18 mouse cellular contexts compared by ENCODE assay signal in genomic region chr8:124910349-124910748, GRCm38 (mm10). TPM values are rescaled to one million over a fixed set of nuclear protein-coding genes. Genes with fewer than 3 reads are reported as not detected.
DNase-seq lines count a peak whose midpoint lies in the region; ATAC-seq and TF ChIP-seq lines count a peak whose summit lies in the region.
"Had no signal": no experiment of that assay in that cellular context is flagged by ENCODE, and none has a peak within 500 bp of the region (broad histone marks: within the 10 kb centered on the region; RNA-seq: fewer than 3 reads in every experiment).

No protein-coding gene starts in this region.

- H3K36me3 ChIP-seq in heart, embryonic 14.5 days (ENCODE audit: control insufficient read depth, insufficient read depth, low read length) = peaks cover 99% of the 10 kb centered on the region
- peaks cover 96% of the 10 kb centered on the region for H3K36me3 ChIP-seq in heart, embryonic 12.5 days
- H3K36me3 ChIP-seq in heart, embryonic 15.5 days = peaks cover 71% of the 10 kb centered on the region

- no peak for TF ChIP-seq POLR2A in cerebellum, adult 2 months (IDR thresholded peaks at IDR 0.05; ENCODE audit: borderline replicate concordance, insufficient read depth, low read length)

- TF ChIP-seq CTCF in cerebellum, adult 2 months (IDR thresholded peaks at IDR 0.05; ENCODE audit: borderline replicate concordance, insufficient read depth, low read depth, low read length) = peak; percentile 58; the same call in 1 of the 2 replicates

- H3K27ac ChIP-seq in heart, embryonic 14.5 days (replicated peaks in 1 of 2; ENCODE audit: control insufficient read depth in 1 of 2, insufficient read depth in 1 of 2, low read depth in 2 of 2, low read length in 2 of 2) = peak overlapping the region in 1 of 2 experiments; percentile 33; a peak in 1 of 4 replicates
- no peak overlapping the region for H3K27ac ChIP-seq in heart, embryonic 12.5 days (ENCODE audit: poor library complexity, severe bottlenecking)
- peak overlapping the region; percentile 70 for H3K27ac ChIP-seq in cerebellum, adult 2 months (ENCODE audit: insufficient read depth, low read length)
- peak overlapping the region; percentile 60; the same call in 1 of the 2 replicates for H3K27ac ChIP-seq in heart, embryonic 15.5 days
- H3K27ac ChIP-seq: embryonic facial prominence, embryonic 15.5 days; forebrain, embryonic 13.5 days; lung, embryonic 15.5 days; midbrain, embryonic 15.5 days had no signal

- H3K9ac ChIP-seq in heart, embryonic 14.5 days (ENCODE audit: low read length) = no peak overlapping the region
- no peak overlapping the region for H3K9ac ChIP-seq in heart, embryonic 12.5 days
- no peak overlapping the region for H3K9ac ChIP-seq in heart, embryonic 15.5 days
- H3K9ac ChIP-seq: embryonic facial prominence, embryonic 15.5 days; forebrain, embryonic 13.5 days; lung, embryonic 15.5 days; midbrain, embryonic 15.5 days had no signal

- WGBS in heart, embryonic 14.5 days = 58% methylated on average over 10 of the region's 10 CpGs
- 77% methylated on average over 10 of the region's 10 CpGs for WGBS in heart, embryonic 12.5 days
- WGBS in cerebellum, adult 2 months = 10% methylated on average over 10 of the region's 10 CpGs
- WGBS in heart, embryonic 15.5 days = 63% methylated on average over 10 of the region's 10 CpGs

- H3K4me3 ChIP-seq in heart, embryonic 14.5 days (ENCODE audit: control insufficient read depth in 1 of 2, insufficient read depth in 1 of 2, low read depth in 1 of 2, low read length in 2 of 2) = no peak overlapping the region
- H3K4me3 ChIP-seq in heart, embryonic 12.5 days = no peak overlapping the region
- no peak overlapping the region for H3K4me3 ChIP-seq in cerebellum, adult 2 months (replicated peaks; ENCODE audit: insufficient read depth, low read depth, low read length)
- H3K4me3 ChIP-seq in heart, embryonic 15.5 days = no peak overlapping the region
- H3K4me3 ChIP-seq: embryonic facial prominence, embryonic 15.5 days; forebrain, embryonic 13.5 days; lung, embryonic 15.5 days; midbrain, embryonic 15.5 days had no signal

- no peak overlapping the region for H3K4me2 ChIP-seq in heart, embryonic 14.5 days (ENCODE audit: low read length)
- H3K4me2 ChIP-seq in heart, embryonic 12.5 days = no peak overlapping the region
- no peak overlapping the region for H3K4me2 ChIP-seq in heart, embryonic 15.5 days
- H3K4me2 ChIP-seq: embryonic facial prominence, embryonic 15.5 days; forebrain, embryonic 13.5 days; liver, embryonic 11.5 days; lung, embryonic 15.5 days; midbrain, embryonic 15.5 days had no signal

- H3K9me3 ChIP-seq in heart, embryonic 14.5 days (ENCODE audit: control insufficient read depth, low read length) = 0 out of 2 replicates have a peak, but pooled peaks cover 4% of the 10 kb centered on the region
- peaks cover 6% of the 10 kb centered on the region for H3K9me3 ChIP-seq in heart, embryonic 12.5 days (replicated peaks)
- no peaks in the 10 kb centered on the region for H3K9me3 ChIP-seq in heart, embryonic 15.5 days (replicated peaks)
- H3K9me3 ChIP-seq: embryonic facial prominence, embryonic 15.5 days; forebrain, embryonic 13.5 days; lung, embryonic 15.5 days; midbrain, embryonic 15.5 days had no signal

- H3K27me3 ChIP-seq in heart, embryonic 14.5 days (ENCODE audit: control insufficient read depth, insufficient read depth, low read length) = no peaks in the 10 kb centered on the region
- H3K27me3 ChIP-seq in heart, embryonic 12.5 days (replicated peaks) = no peaks in the 10 kb centered on the region
- no peaks in the 10 kb centered on the region for H3K27me3 ChIP-seq in cerebellum, adult 2 months (ENCODE audit: control insufficient read depth, insufficient read depth, low read length)
- H3K27me3 ChIP-seq in heart, embryonic 15.5 days = no peaks in the 10 kb centered on the region
- H3K27me3 ChIP-seq: CH12.LX; embryonic facial prominence, embryonic 15.5 days; forebrain, embryonic 13.5 days; lung, embryonic 15.5 days; midbrain, embryonic 15.5 days had no signal

- peak; percentile 23 to 31 for DNase-seq in adrenal gland, postnatal 36 days
- no peak for DNase-seq in adrenal gland, adult 18-20 months (ENCODE audit: low spot score in 2 of 2)
- DNase-seq in cerebellum, adult 2 months = peak; percentile 86 to 93
- DNase-seq in kidney, adult 8-10 months = no peak
- DNase-seq in right cerebral cortex, postnatal 14 days = no peak
- DNase-seq: kidney, postnatal 25 days; right cerebral cortex, postnatal 25 days; thymus, adult 18-20 months had no signal

- H3K4me1 ChIP-seq in heart, embryonic 14.5 days (ENCODE audit: control insufficient read depth in 2 of 2, insufficient read depth in 2 of 2, low read length in 2 of 2) = peaks cover 4 to 6% of the 10 kb centered on the region in 2 experiments; a peak in 3 of 4 replicates
- peaks cover 13% of the 10 kb centered on the region for H3K4me1 ChIP-seq in heart, embryonic 12.5 days (replicated peaks)
- H3K4me1 ChIP-seq in cerebellum, adult 2 months (ENCODE audit: control insufficient read depth, insufficient read depth, low read length) = peaks cover 37% of the 10 kb centered on the region
- peaks cover 15% of the 10 kb centered on the region for H3K4me1 ChIP-seq in heart, embryonic 15.5 days (replicated peaks)
- H3K4me1 ChIP-seq: embryonic facial prominence, embryonic 15.5 days; lung, embryonic 15.5 days; midbrain, embryonic 15.5 days had no signal

- ATAC-seq in heart, embryonic 14.5 days (ENCODE audit: insufficient number of reproducible peaks, insufficient read depth, low FRiP score, low read depth) = peak; percentile 19; the same call in 1 of the 2 replicates
- ATAC-seq in heart, embryonic 12.5 days (ENCODE audit: insufficient number of reproducible peaks, low FRiP score) = no peak
- ATAC-seq in heart, embryonic 15.5 days (replicated peaks; ENCODE audit: insufficient number of reproducible peaks, insufficient read depth, low FRiP score, low read depth) = no peak
- ATAC-seq: forebrain, embryonic 13.5 days; intestine, embryonic 16.5 days; midbrain, embryonic 15.5 days had no signal

RNA-seq across cellular contexts. Expression of gene Sprtn, which starts 12.7 kb away (rescaled TPM):
- total RNA-seq in adrenal gland, postnatal 36 days (2021) = 10 to 100 TPM; 19.0 to 19.7 TPM
- 10 to 100 TPM; 18.9 to 19.3 TPM for total RNA-seq in adrenal gland, adult 18-20 months (2021)
- 6.5 and 6.8 TPM in 2 replicates for polyA plus RNA-seq in heart, embryonic 14.5 days (2014; fragmentation: Nextera tagmentation; extraction: Ambion mirVana)
- 10.4 and 10.9 TPM in 2 replicates for polyA plus RNA-seq in heart, embryonic 12.5 days (2016; fragmentation: Nextera tagmentation; extraction: Ambion mirVana)
- polyA plus RNA-seq in cerebellum, adult 2 months (2012; rRNA removed) = 18.5 and 19.5 TPM in 2 replicates
- polyA plus RNA-seq in heart, embryonic 15.5 days (2015; fragmentation: Nextera tagmentation; extraction: Ambion mirVana) = 7.2 and 9.6 TPM in 2 replicates

RNA-seq across cellular contexts. Expression of gene Exoc8, which starts 12.8 kb away (rescaled TPM):
- 10 to 100 TPM; 23.0 to 24.0 TPM for total RNA-seq in adrenal gland, postnatal 36 days (2021)
- total RNA-seq in adrenal gland, adult 18-20 months (2021) = 10 to 100 TPM; 23.1 to 25.2 TPM
- polyA plus RNA-seq in heart, embryonic 14.5 days (2014; fragmentation: Nextera tagmentation; extraction: Ambion mirVana) = 5.8 and 6.5 TPM in 2 replicates
- 10.1 and 10.3 TPM in 2 replicates for polyA plus RNA-seq in heart, embryonic 12.5 days (2016; fragmentation: Nextera tagmentation; extraction: Ambion mirVana)
- polyA plus RNA-seq in cerebellum, adult 2 months (2012; rRNA removed) = 16.2 and 18.2 TPM in 2 replicates
- 6.5 and 7.6 TPM in 2 replicates for polyA plus RNA-seq in heart, embryonic 15.5 days (2015; fragmentation: Nextera tagmentation; extraction: Ambion mirVana)

RNA-seq across cellular contexts. Expression of gene Egln1, which starts 38.8 kb away (rescaled TPM):
- 10 to 100 TPM; 50.2 to 64.1 TPM for total RNA-seq in adrenal gland, postnatal 36 days (2021)
- total RNA-seq in adrenal gland, adult 18-20 months (2021) = 10 to 100 TPM; 70.9 to 90.0 TPM
- polyA plus RNA-seq in heart, embryonic 14.5 days (2014; fragmentation: Nextera tagmentation; extraction: Ambion mirVana) = 25.5 and 26.0 TPM in 2 replicates
- polyA plus RNA-seq in heart, embryonic 12.5 days (2016; fragmentation: Nextera tagmentation; extraction: Ambion mirVana) = 16.5 and 18.6 TPM in 2 replicates
- 58.1 and 58.8 TPM in 2 replicates for polyA plus RNA-seq in cerebellum, adult 2 months (2012; rRNA removed)
- 16.7 and 18.4 TPM in 2 replicates for polyA plus RNA-seq in heart, embryonic 15.5 days (2015; fragmentation: Nextera tagmentation; extraction: Ambion mirVana)

RNA-seq across cellular contexts. Expression of gene 2810004N23Rik, which starts 47.4 kb away (rescaled TPM):
- 10 to 100 TPM; 30.1 to 31.9 TPM for total RNA-seq in adrenal gland, postnatal 36 days (2021)
- 10 to 100 TPM; 22.8 to 28.4 TPM for total RNA-seq in adrenal gland, adult 18-20 months (2021)
- polyA plus RNA-seq in heart, embryonic 14.5 days (2014; fragmentation: Nextera tagmentation; extraction: Ambion mirVana) = 41.9 and 43.8 TPM in 2 replicates
- 57.1 and 59.4 TPM in 2 replicates for polyA plus RNA-seq in heart, embryonic 12.5 days (2016; fragmentation: Nextera tagmentation; extraction: Ambion mirVana)
- 15.0 and 15.7 TPM in 2 replicates for polyA plus RNA-seq in cerebellum, adult 2 months (2012; rRNA removed)
- 46.3 and 51.6 TPM in 2 replicates for polyA plus RNA-seq in heart, embryonic 15.5 days (2015; fragmentation: Nextera tagmentation; extraction: Ambion mirVana)

RNA-seq across cellular contexts. Expression of gene Gnpat, which starts 47.5 kb away (rescaled TPM):
- 100 to 1,000 TPM in 1 of 2 experiments, 10 to 100 TPM in 1; 93.1 to 104 TPM for total RNA-seq in adrenal gland, postnatal 36 days (2021)
- 100 to 1,000 TPM in 1 of 2 experiments, 10 to 100 TPM in 1; 94.9 to 110 TPM for total RNA-seq in adrenal gland, adult 18-20 months (2021)
- 115 and 117 TPM in 2 replicates for polyA plus RNA-seq in heart, embryonic 14.5 days (2014; fragmentation: Nextera tagmentation; extraction: Ambion mirVana)
- 109 and 116 TPM in 2 replicates for polyA plus RNA-seq in heart, embryonic 12.5 days (2016; fragmentation: Nextera tagmentation; extraction: Ambion mirVana)
- polyA plus RNA-seq in cerebellum, adult 2 months (2012; rRNA removed) = 98.3 and 100 TPM in 2 replicates
- 101 and 103 TPM in 2 replicates for polyA plus RNA-seq in heart, embryonic 15.5 days (2015; fragmentation: Nextera tagmentation; extraction: Ambion mirVana)

Comparison
In these comparisons a context has a peak if more than half of its experiments do, and no peak if none do; other contexts are left out.
1. DNase-seq: peak in adrenal gland, postnatal 36 days (2 of 2) and cerebellum, adult 2 months (2 of 2); none in adrenal gland, adult 18-20 months (0 of 2), kidney, adult 8-10 months (0 of 2) and right cerebral cortex, postnatal 14 days (single experiment).